Mouse (Mus musculus) CH12.LX (cell line): ENCODE data around the gene Shisa7. TPM values are rescaled to one million over a fixed set of nuclear protein-coding genes. Genes with fewer than 3 reads are reported as not detected.

Source experiments
- DNase-seq: peaks from one replicate; pipeline ENCODE4 v3.0.0-alpha.2; 2013; ENCODE audit errors: extremely low read depth
- H3K27ac ChIP-seq: 2 replicates; pipeline ENCODE4 v1.5.1; 2012; ENCODE audit warnings: low read depth, mild to moderate bottlenecking, control low read depth, moderate library complexity; ENCODE audit not compliant: insufficient read depth
- H3K27me3 ChIP-seq: replicated peaks from 2 replicates; pipeline ENCODE3; 2012; ENCODE audit warnings: inconsistent platforms
- H3K36me3 ChIP-seq, 2 experiments: replicated peaks in 1 of 2; 2 replicates each; pipeline versions ENCODE3 to v1.6.1; 2012; ENCODE audit warnings: inconsistent platforms in 1 of 2, low read length in 1 of 2, mild to moderate bottlenecking in 1 of 2, mixed read lengths in 1 of 2, moderate library complexity in 1 of 2; ENCODE audit not compliant: control insufficient read depth in 1 of 2, insufficient read depth in 1 of 2
- H3K4me1 ChIP-seq, 2 experiments: 2 replicates each; pipeline ENCODE4 v1.6.1; 2012; ENCODE audit warnings: inconsistent platforms in 1 of 2, moderate library complexity in 1 of 2; ENCODE audit not compliant: insufficient read depth in 2 of 2, control insufficient read depth in 1 of 2
- H3K4me2 ChIP-seq: 2 replicates; pipeline ENCODE4 v1.6.1; 2012; ENCODE audit warnings: low read depth, mild to moderate bottlenecking, control low read depth; ENCODE audit not compliant: poor library complexity, insufficient read depth, severe bottlenecking
- H3K4me3 ChIP-seq, 3 experiments: fragments of 150-350 bp in 1 of 3; sonication (generic) in 1 of 3; replicated peaks in 1 of 3; 2 replicates each; pipeline versions ENCODE3 to v1.5.1; 2011 to 2012; ENCODE audit warnings: low read depth in 2 of 3, low read length in 2 of 3, mild to moderate bottlenecking in 2 of 3, moderate library complexity in 2 of 3, control low read depth in 1 of 3, improper control_type of control experiment in 1 of 3, inconsistent platforms in 1 of 3, mixed read lengths in 1 of 3; ENCODE audit not compliant: poor library complexity in 1 of 3
- H3K79me2 ChIP-seq: replicated peaks from 2 replicates; pipeline ENCODE4 v1.6.1; 2012; ENCODE audit warnings: mild to moderate bottlenecking, moderate library complexity; ENCODE audit not compliant: control insufficient read depth, poor library complexity, insufficient read depth, severe bottlenecking; ENCODE audit errors: extremely low read depth
- H3K9ac ChIP-seq: 2 replicates; pipeline ENCODE4 v1.6.1; 2012; ENCODE audit warnings: low read depth, mild to moderate bottlenecking, control low read depth, moderate library complexity; ENCODE audit not compliant: insufficient read depth
- H3K9me3 ChIP-seq: replicated peaks from 2 replicates; pipeline ENCODE3; 2012; ENCODE audit warnings: low read length, inconsistent platforms, mixed read lengths
- CHD2 ChIP-seq: IDR thresholded peaks from 2 replicates; pipeline ENCODE4 v1.6.1; 2011; ENCODE audit warnings: low read length, improper control_type of control experiment
- EP300 ChIP-seq: IDR thresholded peaks from 2 replicates; pipeline ENCODE4 v1.6.1; 2011; ENCODE audit warnings: low read length, improper control_type of control experiment
- ETS1 ChIP-seq: conservative IDR thresholded peaks from 2 replicates; pipeline ENCODE4 v1.6.1; 2012; ENCODE audit warnings: low read depth, mild to moderate bottlenecking, inconsistent platforms, low read length, improper control_type of control experiment, moderate library complexity
- GABPA ChIP-seq: IDR thresholded peaks from 2 replicates; pipeline ENCODE4 v1.6.1; 2012; ENCODE audit warnings: low read depth, low read length, improper control_type of control experiment, inconsistent platforms; ENCODE audit not compliant: insufficient replicate concordance
- HCFC1 ChIP-seq: IDR thresholded peaks from 2 replicates; pipeline ENCODE4 v1.6.1; 2012; ENCODE audit warnings: low read depth, mild to moderate bottlenecking, inconsistent platforms, low read length, improper control_type of control experiment
- IRF4 ChIP-seq: IDR thresholded peaks from 2 replicates; pipeline ENCODE4 v1.6.1; 2014; ENCODE audit warnings: low read depth, mild to moderate bottlenecking, inconsistent platforms, low read length, improper control_type of control experiment
- JUND ChIP-seq: conservative IDR thresholded peaks from 2 replicates; pipeline ENCODE4 v1.6.1; 2011; ENCODE audit warnings: low read depth, low read length, improper control_type of control experiment
- KAT2A ChIP-seq: IDR thresholded peaks from 2 replicates; pipeline ENCODE4 v1.6.1; 2012; ENCODE audit warnings: low read length, improper control_type of control experiment, inconsistent platforms; ENCODE audit not compliant: insufficient replicate concordance
- MAFK ChIP-seq: IDR thresholded peaks from 2 replicates; pipeline ENCODE4 v1.6.1; 2011; ENCODE audit warnings: low read length, improper control_type of control experiment; ENCODE audit not compliant: insufficient replicate concordance
- MAX ChIP-seq: IDR thresholded peaks from 2 replicates; pipeline ENCODE4 v1.6.1; 2011; ENCODE audit warnings: low read length, improper control_type of control experiment
- MAZ ChIP-seq: IDR thresholded peaks from 2 replicates; pipeline ENCODE4 v1.6.1; 2012; ENCODE audit warnings: low read depth, mild to moderate bottlenecking, inconsistent platforms, low read length, improper control_type of control experiment, moderate library complexity
- MEF2A ChIP-seq: IDR thresholded peaks from 2 replicates; pipeline ENCODE4 v1.6.1; 2014; ENCODE audit warnings: low read depth, mild to moderate bottlenecking, inconsistent platforms, low read length, improper control_type of control experiment, borderline replicate concordance
- MXI1 ChIP-seq: IDR thresholded peaks from 2 replicates; pipeline ENCODE4 v1.6.1; 2011; ENCODE audit warnings: mild to moderate bottlenecking, low read depth, low read length, improper control_type of control experiment
- NRF1 ChIP-seq: IDR thresholded peaks from 2 replicates; pipeline ENCODE4 v1.6.1; 2014; ENCODE audit warnings: low read depth, mild to moderate bottlenecking, inconsistent platforms, low read length, improper control_type of control experiment, moderate library complexity
- POLR2A ChIP-seq: IDR thresholded peaks from 2 replicates; pipeline ENCODE4 v1.6.1; 2011; ENCODE audit warnings: low read depth, mild to moderate bottlenecking, improper control_type of control experiment, low read length
- TCF12 ChIP-seq: IDR thresholded peaks from 2 replicates; pipeline ENCODE4 v1.6.1; 2014; ENCODE audit warnings: low read depth, mild to moderate bottlenecking, inconsistent platforms, low read length, improper control_type of control experiment
- USF2 ChIP-seq: conservative IDR thresholded peaks from 2 replicates; pipeline ENCODE4 v1.6.1; 2011; ENCODE audit warnings: low read depth, low read length, improper control_type of control experiment
- ZNF384 ChIP-seq: IDR thresholded peaks from 2 replicates; pipeline ENCODE4 v1.6.1; 2012; ENCODE audit warnings: low read depth, low read length, improper control_type of control experiment, inconsistent platforms
- dilution Hi-C: fragments of 300-500 bp; cut with MboI; formaldehyde crosslinking; loops from 2 replicates; pipeline ENCODE4 v1.14.3; 2020; ENCODE audit warnings: low sequenced_read_pairs; ENCODE audit not compliant: extremely low pct_unique_long_range_greater_than_20kb, extremely low pct_ligation_motif_present
- in situ Hi-C: fragments of 300-500 bp; cut with MboI; formaldehyde crosslinking; loops from 3 replicates; pipeline ENCODE4 v1.14.3; 2019; ENCODE audit warnings: low sequenced_read_pairs, low pct_ligation_motif_present, low pct_unique_long_range_greater_than_20kb, mixed read lengths
- polyA plus RNA-seq: library from polyadenylated mRNA; unstranded; fragments of >175 nt; gene quantifications from 2 replicates; pipeline ENCODE4 v1.2.1, GENCODE M21; 2012; ENCODE audit warnings: low read depth; ENCODE audit not compliant: insufficient read length
- total RNA-seq, 2 experiments: library from RNA; depleted of rRNA; stranded (reverse); fragments of 300-350 nt in 1 of 2; fragments of >200 nt in 1 of 2; gene quantifications; 2 replicates each; pipeline ENCODE4 v1.2.3; 2012 to 2014

The Shisa7 gene
- total and polyA plus RNA-seq, 3 experiments: not detected

GRCm38 (mm10) chr7:4851315-4851688 lies 6.8 kb upstream of the Shisa7 start:
- Histone ChIP-seq H3K9ac (no peak overlapping the region), H3K4me1 (peaks cover 8 to 12% of the 10 kb centered on the region in 2 experiments), H3K27me3 (no peaks in the 10 kb centered on the region)
- no peak for TF ChIP-seq MEF2A
- TF ChIP-seq CHD2: no peak
- TF ChIP-seq ZNF384: no peak
- TF ChIP-seq MAX: no peak
- TF ChIP-seq KAT2A: no peak
- no peak for TF ChIP-seq MAZ
- TF ChIP-seq NRF1: no peak
- no peak for TF ChIP-seq TCF12
- no peak for TF ChIP-seq POLR2A
- TF ChIP-seq HCFC1: no peak
- TF ChIP-seq USF2: no peak
- TF ChIP-seq MAFK: no peak
- TF ChIP-seq JUND: no peak
- TF ChIP-seq ETS1: no peak
- TF ChIP-seq GABPA: no peak
- TF ChIP-seq, all 38 proteins: peak for 0
- no peak for DNase-seq
- Histone ChIP-seq H3K27ac (no peak overlapping the region), H3K79me2 (no peaks in the 10 kb centered on the region), H3K4me3 (no peak overlapping the region), H3K36me3 (no peaks in the 10 kb centered on the region), H3K4me2 (no peak overlapping the region), H3K9me3 (no peaks in the 10 kb centered on the region)
- in situ Hi-C loops: no loop called here
- dilution Hi-C loops: no loop called here

- in situ Hi-C loops (no loop called here), dilution Hi-C loops (no loop called here)
- no peaks in the 10 kb centered on the region for H3K27me3 ChIP-seq
- no peak for TF ChIP-seq USF2
- no peak for TF ChIP-seq KAT2A
- TF ChIP-seq IRF4: no peak
- no peak for TF ChIP-seq EP300
- no peak for TF ChIP-seq MXI1
- peaks cover 8 to 12% of the 10 kb centered on the region in 2 experiments for H3K4me1 ChIP-seq
- no peaks in the 10 kb centered on the region for H3K36me3 ChIP-seq
- no peaks in the 10 kb centered on the region for H3K9me3 ChIP-seq
- DNase-seq: no peak
- H3K79me2 ChIP-seq: no peaks in the 10 kb centered on the region
- H3K9ac ChIP-seq: no peak overlapping the region
- no peak overlapping the region for H3K4me2 ChIP-seq
- no peak overlapping the region for H3K27ac ChIP-seq
- no peak overlapping the region for H3K4me3 ChIP-seq
Measured at GRCm38 (mm10) chr7:4850621-4851314, 6.3 kb upstream of the Shisa7 start.
